Mouse (Mus musculus) forebrain, embryonic 14.5 days (tissue): ENCODE results near the gene Reep6. TPM values are rescaled to one million over a fixed set of nuclear protein-coding genes. Genes with fewer than 3 reads are reported as not detected.
A peak's percentile ranks its signal among the peaks of the same experiment; 100 is the strongest.

Source experiments
- ATAC-seq: fragments of 200-750 bp; cut with Nextera tagmentation; 2 replicates; pipeline ENCODE4 v1.8.0; 2017; ENCODE audit warnings: mild to moderate bottlenecking, moderate library complexity
- DNase-seq: peaks from one replicate; pipeline ENCODE4 v3.0.0-alpha.2; 2015; ENCODE audit warnings: low spot score
- H3K27ac ChIP-seq: fragments of 300-500 bp; sonication (generic); 2 replicates; pipeline ENCODE4 v1.5.1; 2014; ENCODE audit warnings: low read depth, mild to moderate bottlenecking, control low read depth, low read length, moderate library complexity
- H3K27me3 ChIP-seq: fragments of 300-500 bp; sonication (generic); replicated peaks from 2 replicates; pipeline ENCODE4 v1.6.1; 2014; ENCODE audit warnings: low read length, control low read depth, mixed read lengths; ENCODE audit not compliant: control insufficient read depth, insufficient read depth
- H3K36me3 ChIP-seq: fragments of 300-500 bp; sonication (generic); 2 replicates; pipeline ENCODE4 v1.6.1; 2014; ENCODE audit warnings: low read length, control low read depth; ENCODE audit not compliant: control insufficient read depth, insufficient read depth
- H3K4me1 ChIP-seq: fragments of 300-500 bp; sonication (generic); 2 replicates; pipeline ENCODE4 v1.6.1; 2014; ENCODE audit warnings: antibody characterized with exemption, low read length, control low read depth; ENCODE audit not compliant: control insufficient read depth, insufficient read depth
- H3K4me2 ChIP-seq: fragments of 300-500 bp; sonication (generic); 2 replicates; pipeline ENCODE4 v1.6.1; 2014; ENCODE audit warnings: mild to moderate bottlenecking, control low read depth, low read length
- H3K4me3 ChIP-seq: fragments of 300-500 bp; sonication (generic); 2 replicates; pipeline ENCODE4 v1.5.1; 2014; ENCODE audit warnings: low read depth, low read length, control low read depth
- H3K9ac ChIP-seq: fragments of 300-500 bp; sonication (generic); 2 replicates; pipeline ENCODE4 v1.6.1; 2014; ENCODE audit warnings: mild to moderate bottlenecking, low read length, control low read depth, moderate library complexity
- H3K9me3 ChIP-seq: fragments of 300-500 bp; sonication (generic); replicated peaks from 2 replicates; pipeline ENCODE4 v1.6.1; 2016; ENCODE audit warnings: low read length, control low read depth, mixed read lengths; ENCODE audit not compliant: control insufficient read depth
- WGBS: fragments of 180-500 bp; shearing (Covaris S2); extraction: QIAGEN DNeasy Blood & Tissue Kit; methylation state at CpG from one replicate; pipeline ENCODE4 v1.1.7; 2014; 5-methylcytosine and 5-hydroxymethylcytosine counted together
- polyA plus RNA-seq: library from polyadenylated mRNA; unstranded; fragments of >200 nt; fragmentation: Nextera tagmentation; extraction: Ambion mirVana; gene quantifications from 2 replicates; pipeline ENCODE4 v1.2.1, GENCODE M21; 2014

Gene Reep6
- polyA plus RNA-seq, 1 experiment from 2014 or later = 2.3 TPM

- Histone ChIP-seq H3K9me3 (no peaks in the 10 kb centered on the region), H3K4me2 (no peak overlapping the region), H3K36me3 (peaks cover 20% of the 10 kb centered on the region), H3K9ac (no peak overlapping the region), H3K27ac (no peak overlapping the region), H3K4me3 (no peak overlapping the region), H3K27me3 (no peaks in the 10 kb centered on the region), H3K4me1 (peaks cover 14% of the 10 kb centered on the region)
- DNase-seq (no peak), ATAC-seq (no peak)
- 89% methylated on average over 20 of the region's 21 CpGs for WGBS
Measured at GRCm38 (mm10) chr10:80321670-80322581, 7.8 kb upstream of the Reep6 start.

- Histone ChIP-seq H3K4me3 (peak overlapping the region; percentile 39), H3K27me3 (no peaks in the 10 kb centered on the region), H3K9ac (peak overlapping the region; percentile 59), H3K36me3 (peaks cover 11% of the 10 kb centered on the region), H3K27ac (no peak overlapping the region), H3K4me2 (peak overlapping the region; percentile 88), H3K4me1 (peaks cover 14% of the 10 kb centered on the region), H3K9me3 (no peaks in the 10 kb centered on the region)
- no peak for DNase-seq
- ATAC-seq = 0 out of 2 replicates have a peak, but pooled peaks have one; percentile 4
- WGBS = 4% methylated on average over 28 of the region's 28 CpGs
Measured at GRCm38 (mm10) chr10:80322811-80323211, 6.9 kb upstream of the Reep6 start.

GRCm38 (mm10) chr10:80323261-80324119 is 6.3 kb upstream of the Reep6 start:
- whole genome bisulfite sequencing = 2% methylated on average over 42 of the region's 46 CpGs
- Histone ChIP-seq H3K4me2 (peak overlapping the region; percentile 88), H3K27ac (no peak overlapping the region), H3K9ac (peak overlapping the region; percentile 59), H3K36me3 (peaks cover 4% of the 10 kb centered on the region; the same call in 1 of the 2 replicates), H3K9me3 (no peaks in the 10 kb centered on the region), H3K4me3 (peak overlapping the region; percentile 39), H3K27me3 (no peaks in the 10 kb centered on the region), H3K4me1 (peaks cover 14% of the 10 kb centered on the region)
- ATAC-seq (peak; percentile 16; the same call in 1 of the 2 replicates), DNase-seq (no peak)

- no peak for DNase-seq
- Histone ChIP-seq H3K9me3 (no peaks in the 10 kb centered on the region), H3K4me3 (no peak overlapping the region), H3K27me3 (no peaks in the 10 kb centered on the region), H3K4me1 (peaks cover 16% of the 10 kb centered on the region), H3K4me2 (peak overlapping the region; percentile 88; the same call in 1 of the 2 replicates), H3K27ac (no peak overlapping the region), H3K9ac (no peak overlapping the region), H3K36me3 (no peaks in the 10 kb centered on the region)
- ATAC-seq = no peak
- WGBS = 79% methylated on average over 17 of the region's 17 CpGs
Measured at GRCm38 (mm10) chr10:80324120-80325037, 5.4 kb upstream of the Reep6 start.

GRCm38 (mm10) chr10:80325045-80325444 is 4.7 kb upstream of the Reep6 start:
- no peak overlapping the region for H3K27ac ChIP-seq
- peaks cover 13% of the 10 kb centered on the region for H3K4me1 ChIP-seq
- H3K9me3 ChIP-seq = no peaks in the 10 kb centered on the region
- WGBS = 82% methylated on average over 21 of the region's 21 CpGs
- no peak overlapping the region for H3K4me2 ChIP-seq
- no peak overlapping the region for H3K9ac ChIP-seq
- H3K4me3 ChIP-seq = no peak overlapping the region
- no peak for DNase-seq
- no peaks in the 10 kb centered on the region for H3K36me3 ChIP-seq
- no peaks in the 10 kb centered on the region for H3K27me3 ChIP-seq
- no peak for ATAC-seq

- ATAC-seq = no peak
- no peaks in the 10 kb centered on the region for H3K36me3 ChIP-seq
Measured at GRCm38 (mm10) chr10:80330084-80330483, 331 bp downstream of the Reep6 start.

GRCm38 (mm10) chr10:80330888-80331287 is 1.1 kb downstream of the Reep6 start:
- WGBS = 63% methylated on average over 2 of the region's 2 CpGs
- H3K4me3 ChIP-seq = no peak overlapping the region
- 0 out of 2 replicates have a peak overlapping the region, but pooled peaks have one; percentile 46 for H3K9ac ChIP-seq

More at GRCm38 (mm10) chr10:80330084-80330483, 331 bp downstream of the Reep6 start:
- Histone ChIP-seq H3K9me3 (no peaks in the 10 kb centered on the region), H3K27ac (no peak overlapping the region), H3K4me3 (peak overlapping the region; percentile 40), H3K4me2 (peak overlapping the region; percentile 79), H3K9ac (peak overlapping the region; percentile 46), H3K4me1 (peaks cover 11% of the 10 kb centered on the region), H3K27me3 (peaks cover 7% of the 10 kb centered on the region; the same call in 1 of the 2 replicates)
- DNase-seq = no peak
- 1% methylated on average over 40 of the region's 41 CpGs for WGBS

More at GRCm38 (mm10) chr10:80330888-80331287, 1.1 kb downstream of the Reep6 start:
- no peak for DNase-seq
- Histone ChIP-seq H3K4me1 (peaks cover 11% of the 10 kb centered on the region), H3K27ac (no peak overlapping the region), H3K4me2 (no peak overlapping the region), H3K36me3 (no peaks in the 10 kb centered on the region), H3K27me3 (peaks cover 7% of the 10 kb centered on the region; the same call in 1 of the 2 replicates), H3K9me3 (no peaks in the 10 kb centered on the region)
- ATAC-seq = no peak
